Mouse (Mus musculus): ENCODE measurements around the gene Hip1. TPM values are rescaled to one million over a fixed set of nuclear protein-coding genes. Genes with fewer than 3 reads are reported as not detected.

Hip1 gene
- 10 to 100 TPM; 41.3 to 47.8 (median 45.0) TPM for total RNA-seq (2022)

GRCm38 (mm10) chr5:135544865-135545797 lies at the start of gene Hip1:
TSS of gene Hip1 (minus strand) at chr5:135545120.
- DNase-seq (ENCODE audit: low spot score in 2 of 2): peak; percentile 100

DNA sequence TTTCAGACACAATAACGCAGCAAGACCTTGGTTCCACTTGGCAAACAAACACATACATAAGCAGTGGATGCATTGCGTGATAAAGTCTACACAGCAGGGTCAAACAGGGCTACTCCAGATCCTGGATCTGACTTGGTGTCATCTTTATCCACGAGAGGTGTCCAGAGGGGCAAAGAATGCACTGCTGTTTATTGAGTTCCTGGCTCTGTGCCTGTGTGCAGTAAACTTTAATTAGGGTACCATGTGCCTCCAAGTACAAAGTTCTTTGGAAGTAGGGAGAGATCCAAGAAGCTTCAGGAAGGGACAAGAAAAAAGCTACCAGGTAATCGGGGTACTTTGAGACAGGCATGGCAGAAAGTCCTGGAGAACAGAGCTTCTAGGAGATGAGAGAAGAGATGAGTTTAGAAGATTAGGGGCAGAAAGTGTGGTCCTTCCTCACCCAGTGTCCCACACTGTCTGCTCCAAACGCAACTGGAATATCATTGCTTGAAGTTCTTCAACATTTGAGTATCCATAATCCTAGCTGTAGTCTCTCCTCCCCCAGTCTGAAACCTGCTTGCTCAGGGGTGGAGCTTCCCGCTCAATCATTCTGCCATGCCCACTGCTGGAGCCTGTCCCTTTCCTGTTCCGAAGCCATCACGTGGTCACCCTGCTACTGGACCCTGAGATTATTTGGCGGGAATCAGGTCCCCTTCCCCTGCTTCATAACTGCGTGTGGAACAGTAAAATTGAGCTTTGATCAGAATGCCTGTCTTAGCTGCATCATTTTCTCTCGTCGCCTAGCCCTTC lies 45.3 kb upstream of the Hip1 start:
- DNase-seq (ENCODE audit: low spot score in 2 of 2): no peak

DNA sequence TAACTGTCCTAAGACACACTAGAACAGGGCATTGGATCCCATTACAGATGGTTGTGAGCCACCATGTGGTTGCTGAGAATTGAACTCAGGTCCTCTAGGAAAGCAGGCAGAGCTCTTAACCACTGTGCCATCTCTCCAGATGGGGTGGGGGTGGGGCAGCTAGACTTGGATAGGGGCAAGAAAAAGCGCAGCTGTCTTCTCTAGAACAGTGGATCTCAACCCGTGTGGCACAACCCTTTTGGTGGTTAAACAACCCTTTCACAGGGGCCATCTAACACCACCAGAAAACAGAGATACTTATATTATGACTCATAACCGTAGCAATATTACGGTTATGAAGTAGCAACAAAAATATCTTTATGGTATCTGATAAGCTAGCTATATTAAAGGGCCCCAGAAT lies 42.8 kb upstream of the Hip1 start:
- no peak for DNase-seq (ENCODE audit: low spot score in 2 of 2)

DNA sequence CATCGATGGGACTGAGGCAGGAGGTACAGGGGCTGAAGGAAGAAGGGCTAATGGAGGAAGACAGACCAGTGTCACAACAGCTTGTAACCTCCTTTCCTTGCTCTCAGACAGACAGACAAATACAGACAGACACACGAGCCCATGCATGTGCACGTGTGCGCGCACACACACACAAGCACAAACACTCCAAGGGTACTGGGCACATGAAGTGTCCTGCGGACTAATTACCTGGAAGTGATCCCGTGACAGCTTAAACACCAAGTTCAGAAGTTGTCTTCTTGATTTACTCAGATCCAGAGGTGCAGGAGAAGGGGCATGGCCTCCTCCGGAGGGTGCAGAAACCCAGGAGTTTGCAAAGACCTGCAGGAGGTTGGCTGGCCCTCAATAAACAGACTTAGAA lies 40.8 kb upstream of the Hip1 start:
- no peak for DNase-seq (ENCODE audit: low spot score in 2 of 2)

- no peak for DNase-seq (ENCODE audit: low spot score in 2 of 2)
Measured at GRCm38 (mm10) chr5:135582330-135582729, 37.4 kb upstream of the Hip1 start.

- peak; percentile 13 to 52 for DNase-seq (ENCODE audit: low spot score in 2 of 2)
Measured at GRCm38 (mm10) chr5:135579331-135579751, 34.4 kb upstream of the Hip1 start.

GRCm38 (mm10) chr5:135576055-135576454 lies 31.1 kb upstream of the Hip1 start:
- DNase-seq (ENCODE audit: low spot score in 2 of 2): no peak

DNA sequence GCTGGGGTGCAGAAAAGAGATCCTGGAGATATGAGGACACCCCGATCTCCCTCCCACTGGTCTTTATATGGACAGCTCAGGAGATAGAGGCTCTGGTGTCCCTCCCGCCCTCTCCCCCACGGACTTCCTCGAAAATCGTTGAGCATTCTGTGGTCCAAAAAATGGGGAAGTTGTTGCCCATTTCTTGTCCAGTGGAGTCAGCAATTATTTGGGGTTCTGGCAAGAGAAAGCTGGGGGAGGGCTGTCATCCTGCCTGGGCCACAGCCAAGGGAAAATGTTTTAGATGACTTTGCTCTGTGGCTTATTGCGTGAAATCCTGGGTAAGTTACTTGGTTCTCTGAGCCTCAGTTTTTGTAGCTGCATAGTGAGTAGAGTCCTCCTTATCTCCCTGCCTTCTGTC lies 28.1 kb upstream of the Hip1 start, which contains the start of gene Ccl24:
Gene Ccl24, minus strand, starts transcription at position 44 of the 400 bp plus-strand sequence.
- DNase-seq (ENCODE audit: low spot score in 2 of 2): no peak

- DNase-seq (ENCODE audit: low spot score in 2 of 2): no peak
Measured at GRCm38 (mm10) chr5:135568698-135569097, 23.8 kb upstream of the Hip1 start.

DNA sequence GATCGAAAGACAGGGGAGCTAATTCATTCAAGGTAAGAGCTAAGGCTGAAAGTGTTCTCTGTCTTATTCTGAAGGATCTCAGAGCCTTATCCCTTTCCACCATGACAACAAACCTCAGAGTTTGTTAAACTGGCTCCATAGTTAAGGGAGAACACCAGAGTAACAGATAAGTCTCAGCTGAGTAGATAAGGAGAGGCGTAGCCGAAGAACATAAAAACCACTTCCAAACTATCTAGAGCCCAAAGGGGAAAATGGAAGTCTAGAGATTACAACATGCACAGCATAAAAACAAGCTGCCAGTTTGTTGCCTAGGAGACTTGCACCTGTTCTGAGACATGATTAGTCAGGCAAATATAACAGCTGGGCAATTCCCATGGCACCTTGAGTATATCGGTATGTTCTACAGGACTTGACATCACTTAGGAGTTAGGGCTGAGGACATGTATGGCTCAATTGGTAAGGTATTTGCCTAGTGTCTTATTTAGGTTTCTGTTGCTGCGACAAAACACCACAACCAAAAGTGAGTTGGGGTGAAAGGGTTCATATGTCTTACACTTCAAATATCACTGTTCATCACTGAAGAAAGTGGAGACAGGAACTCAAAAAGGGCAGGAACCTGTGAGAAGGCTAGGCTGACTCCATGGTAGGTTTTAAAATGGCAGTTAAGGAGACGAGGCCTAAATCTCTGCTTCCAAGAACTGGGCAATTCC lies 22.8 kb upstream of the Hip1 start:
- no peak for DNase-seq (ENCODE audit: low spot score in 2 of 2)

DNA sequence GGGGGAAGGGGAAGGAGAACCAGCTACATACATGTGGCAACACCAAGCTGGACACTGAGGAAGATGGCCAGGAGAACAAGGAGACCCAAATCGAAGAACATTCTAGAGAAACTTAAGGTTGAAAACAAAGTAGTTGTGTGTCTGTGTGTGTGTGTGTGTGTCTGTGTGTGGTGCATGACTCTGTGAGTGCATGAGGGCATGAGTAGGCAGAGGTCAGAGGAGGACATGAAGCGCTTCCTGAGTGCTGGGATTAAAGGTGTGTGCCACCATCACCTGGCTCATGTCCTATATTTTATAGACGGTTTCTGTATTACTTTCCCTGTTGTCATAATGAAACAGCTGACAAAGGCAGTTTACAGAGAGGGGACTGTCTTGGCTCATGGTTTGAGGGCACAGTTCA lies 18.5 kb upstream of the Hip1 start, which contains the start of gene Ccl26:
Gene Ccl26, minus strand, starts transcription at position 101 of the 400 bp plus-strand sequence.
- DNase-seq (ENCODE audit: low spot score in 2 of 2): no peak

- DNase-seq (ENCODE audit: low spot score in 2 of 2): no peak
Measured at GRCm38 (mm10) chr5:135557671-135558070, 12.8 kb upstream of the Hip1 start.

GRCm38 (mm10) chr5:135557051-135557450 lies 12.1 kb upstream of the Hip1 start:
- no peak for DNase-seq (ENCODE audit: low spot score in 2 of 2)

- no peak for DNase-seq (ENCODE audit: low spot score in 2 of 2)
Measured at GRCm38 (mm10) chr5:135556259-135556658, 11.3 kb upstream of the Hip1 start.

GRCm38 (mm10) chr5:135551591-135551990 lies 6.7 kb upstream of the Hip1 start:
- no peak for DNase-seq (ENCODE audit: low spot score in 2 of 2)

DNA sequence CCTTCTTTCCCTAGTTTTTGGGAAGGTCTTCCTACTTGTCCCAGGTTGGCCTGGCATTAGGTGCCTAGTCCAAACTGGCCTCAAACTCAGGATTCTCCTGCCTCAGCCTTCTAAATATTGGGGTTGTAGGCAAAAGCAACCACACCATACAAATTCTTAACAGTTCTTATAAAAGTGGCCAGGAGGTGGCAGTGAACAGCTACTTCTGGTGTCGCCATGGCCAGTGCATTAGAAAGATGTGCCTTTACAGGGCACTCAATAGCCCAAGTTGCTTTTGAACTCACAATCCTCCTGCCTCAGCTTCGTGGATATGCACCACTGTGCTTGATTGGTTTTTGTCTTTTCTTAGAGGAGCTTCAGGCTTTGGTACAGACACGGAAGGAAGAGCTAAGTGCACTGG lies 6.0 kb upstream of the Hip1 start:
- DNase-seq (ENCODE audit: low spot score in 2 of 2): no peak

GRCm38 (mm10) chr5:135547990-135548389 lies 3.1 kb upstream of the Hip1 start:
- no peak for DNase-seq (ENCODE audit: low spot score in 2 of 2)

- DNase-seq (ENCODE audit: low spot score in 2 of 2): no peak
Measured at GRCm38 (mm10) chr5:135544032-135544558, 825 bp downstream of the Hip1 start.

GRCm38 (mm10) chr5:135537794-135538214 lies 7.1 kb downstream of the Hip1 start:
- no peak for DNase-seq (ENCODE audit: low spot score in 2 of 2)

GRCm38 (mm10) chr5:135537326-135537725 lies 7.6 kb downstream of the Hip1 start:
- no peak for DNase-seq (ENCODE audit: low spot score in 2 of 2)

DNA sequence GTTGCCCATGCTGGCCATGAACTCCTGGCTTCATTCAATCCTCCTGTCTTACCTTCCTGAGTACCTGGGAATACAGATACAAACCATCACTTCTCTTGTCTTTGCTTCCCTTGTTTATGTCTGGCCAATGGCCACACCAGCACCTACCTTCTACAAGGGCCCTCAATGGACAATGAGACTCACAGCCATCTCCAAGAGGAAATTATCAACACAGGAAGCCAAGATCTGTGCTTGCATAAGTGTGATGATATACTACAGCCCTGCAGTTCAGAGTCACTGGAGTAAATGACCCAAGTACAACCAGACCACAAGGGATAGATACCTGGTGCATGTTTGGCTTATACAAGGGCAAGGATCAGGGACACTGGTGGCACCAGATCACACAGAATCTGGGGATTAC lies 9.1 kb downstream of the Hip1 start:
- DNase-seq (ENCODE audit: low spot score in 2 of 2): no peak
